Mouse (Mus musculus): ENCODE data around the gene Car10. TPM values are rescaled to one million over a fixed set of nuclear protein-coding genes. Genes with fewer than 3 reads are reported as not detected.

Gene Car10
- polyA plus RNA-seq, 1 experiment = 0.55 TPM

GRCm38 (mm10) chr11:93497896-93498295, 400.1 kb downstream of the Car10 start:
- H3K27ac ChIP-seq (ENCODE audit: control insufficient read depth, insufficient read depth, low read depth, low read length, poor library complexity) = no peak overlapping the region
- no peak overlapping the region for H3K4me3 ChIP-seq (replicated peaks; ENCODE audit: control insufficient read depth, low read depth, low read length)
- H3K4me1 ChIP-seq (ENCODE audit: control insufficient read depth, insufficient read depth, low read length) = no peaks in the 10 kb centered on the region
- TF ChIP-seq POLR2A (IDR thresholded peaks at IDR 0.05; ENCODE audit: borderline replicate concordance, control insufficient read depth, low read depth, low read length) = no peak
- no peak for TF ChIP-seq CTCF (IDR thresholded peaks at IDR 0.05; ENCODE audit: control insufficient read depth, insufficient read depth, low read length)
- 81% methylated on average over 6 of the region's 6 CpGs for WGBS

DNA sequence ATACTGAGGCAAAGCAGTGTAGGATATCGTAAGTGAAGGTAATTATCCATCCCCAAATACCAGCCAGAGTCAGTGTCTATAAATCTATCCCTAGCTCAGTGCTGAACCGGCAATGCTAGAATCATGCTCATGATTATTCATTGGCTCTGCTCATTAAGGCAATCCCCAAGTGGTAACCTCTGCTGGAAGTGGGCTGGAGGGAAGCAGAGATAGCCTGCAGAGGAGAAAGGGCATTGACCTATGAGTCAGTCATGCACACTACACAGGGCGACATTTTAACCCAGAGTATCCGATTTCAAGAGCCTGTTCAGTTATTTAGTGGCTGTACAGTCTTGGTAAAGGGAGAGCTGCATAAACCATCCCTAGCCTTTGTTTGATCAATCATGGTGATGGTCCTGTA, 402.6 kb downstream of the Car10 start:
- Histone ChIP-seq H3K4me1 (ENCODE audit: control insufficient read depth, insufficient read depth, low read length) (no peaks in the 10 kb centered on the region), H3K27ac (ENCODE audit: control insufficient read depth, insufficient read depth, low read depth, low read length, poor library complexity) (no peak overlapping the region), H3K4me3 (replicated peaks; ENCODE audit: control insufficient read depth, low read depth, low read length) (no peak overlapping the region)
- TF ChIP-seq POLR2A (IDR thresholded peaks at IDR 0.05; ENCODE audit: borderline replicate concordance, control insufficient read depth, low read depth, low read length) (no peak), CTCF (IDR thresholded peaks at IDR 0.05; ENCODE audit: control insufficient read depth, insufficient read depth, low read length) (no peak)
- WGBS = 69% methylated on average over 4 of the region's 4 CpGs

- TF ChIP-seq CTCF (IDR thresholded peaks at IDR 0.05; ENCODE audit: control insufficient read depth, insufficient read depth, low read length) (no peak), POLR2A (IDR thresholded peaks at IDR 0.05; ENCODE audit: borderline replicate concordance, control insufficient read depth, low read depth, low read length) (no peak)
- Histone ChIP-seq H3K4me3 (replicated peaks; ENCODE audit: control insufficient read depth, low read depth, low read length) (no peak overlapping the region), H3K4me1 (ENCODE audit: control insufficient read depth, insufficient read depth, low read length) (no peaks in the 10 kb centered on the region), H3K27ac (ENCODE audit: control insufficient read depth, insufficient read depth, low read depth, low read length, poor library complexity) (no peak overlapping the region)
- WGBS = 72% methylated on average over 5 of the region's 5 CpGs
These were observed 403.8 kb downstream of the Car10 start for GRCm38 (mm10) chr11:93501671-93502070.

DNA sequence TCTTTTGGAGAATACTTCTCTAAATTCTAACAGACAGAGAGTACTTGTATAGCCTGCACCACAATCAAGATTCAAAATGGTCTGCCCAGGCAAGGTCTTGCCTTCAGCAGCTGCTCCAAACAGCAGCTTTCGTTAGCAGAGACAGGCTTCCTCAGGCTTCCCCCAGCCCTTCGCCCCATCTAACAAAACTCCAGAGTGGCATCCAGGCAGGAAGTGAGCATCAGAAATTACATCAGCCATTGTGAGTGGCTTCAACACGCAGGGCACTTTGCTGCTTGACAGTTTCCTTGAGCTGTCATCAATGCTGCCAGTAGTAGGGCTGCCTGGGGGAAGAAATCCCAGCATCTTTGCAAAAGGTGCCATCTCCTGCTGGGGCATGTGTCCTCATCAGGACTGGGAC, 405.0 kb downstream of the Car10 start:
- no peaks in the 10 kb centered on the region for H3K4me1 ChIP-seq (ENCODE audit: control insufficient read depth, insufficient read depth, low read length)
- H3K4me3 ChIP-seq (replicated peaks; ENCODE audit: control insufficient read depth, low read depth, low read length) = no peak overlapping the region
- TF ChIP-seq CTCF (IDR thresholded peaks at IDR 0.05; ENCODE audit: control insufficient read depth, insufficient read depth, low read length) (no peak), POLR2A (IDR thresholded peaks at IDR 0.05; ENCODE audit: borderline replicate concordance, control insufficient read depth, low read depth, low read length) (no peak)
- 18% methylated on average over 3 of the region's 3 CpGs for WGBS
- no peak overlapping the region for H3K27ac ChIP-seq (ENCODE audit: control insufficient read depth, insufficient read depth, low read depth, low read length, poor library complexity)

GRCm38 (mm10) chr11:93503469-93503868, 405.6 kb downstream of the Car10 start:
- TF ChIP-seq CTCF (IDR thresholded peaks at IDR 0.05; ENCODE audit: control insufficient read depth, insufficient read depth, low read length) (peak; percentile 30; the same call in 1 of the 2 replicates), POLR2A (IDR thresholded peaks at IDR 0.05; ENCODE audit: borderline replicate concordance, control insufficient read depth, low read depth, low read length) (no peak)
- no peaks in the 10 kb centered on the region for H3K4me1 ChIP-seq (ENCODE audit: control insufficient read depth, insufficient read depth, low read length)
- 13% methylated on average over 2 of the region's 2 CpGs for WGBS

DNA sequence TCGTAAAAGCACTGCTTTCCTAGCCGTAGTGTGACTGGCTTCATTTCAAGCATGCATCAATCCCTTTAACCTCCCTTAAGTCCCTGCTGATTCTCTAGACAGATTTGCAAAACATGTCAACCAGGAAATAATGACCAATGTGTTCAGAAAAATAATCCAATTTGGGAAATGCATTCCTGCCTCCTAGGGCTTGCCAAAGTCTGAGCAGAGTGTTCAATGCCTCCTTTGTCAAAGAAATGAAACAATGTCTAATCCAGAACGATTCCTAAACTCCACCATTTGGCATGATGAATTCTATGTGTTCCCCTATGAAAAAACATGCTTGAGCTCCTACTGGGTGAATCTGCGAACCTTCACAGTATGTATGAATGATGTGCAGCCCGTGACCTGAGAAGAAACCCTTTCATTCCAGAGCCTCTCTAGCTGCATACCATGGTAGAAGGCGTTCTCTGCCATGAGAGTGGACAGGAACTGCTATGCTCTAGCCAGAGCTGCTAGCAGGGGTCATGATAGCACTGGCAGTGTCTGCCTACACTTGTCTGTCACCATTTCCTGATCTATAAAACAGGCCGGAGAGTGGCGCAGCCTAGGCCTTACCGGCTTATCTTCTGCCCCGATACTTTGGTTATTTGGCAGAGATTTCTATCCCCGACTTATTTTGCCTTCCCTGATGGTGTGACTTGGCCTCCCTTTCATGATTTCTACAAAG, 411.9 kb downstream of the Car10 start:
- H3K4me1 ChIP-seq (ENCODE audit: control insufficient read depth, insufficient read depth, low read length) = no peaks in the 10 kb centered on the region
- TF ChIP-seq CTCF (IDR thresholded peaks at IDR 0.05; ENCODE audit: control insufficient read depth, insufficient read depth, low read length) (no peak), POLR2A (IDR thresholded peaks at IDR 0.05; ENCODE audit: borderline replicate concordance, control insufficient read depth, low read depth, low read length) (no peak)
- H3K27ac ChIP-seq (ENCODE audit: control insufficient read depth, insufficient read depth, low read depth, low read length, poor library complexity) = no peak overlapping the region
- H3K4me3 ChIP-seq (replicated peaks; ENCODE audit: control insufficient read depth, low read depth, low read length) = no peak overlapping the region
- WGBS = 81% methylated on average over 11 of the region's 11 CpGs

More at GRCm38 (mm10) chr11:93503469-93503868, 405.6 kb downstream of the Car10 start:
- H3K27ac ChIP-seq (ENCODE audit: control insufficient read depth, insufficient read depth, low read depth, low read length, poor library complexity) = no peak overlapping the region
- H3K4me3 ChIP-seq (replicated peaks; ENCODE audit: control insufficient read depth, low read depth, low read length) = no peak overlapping the region

DNA sequence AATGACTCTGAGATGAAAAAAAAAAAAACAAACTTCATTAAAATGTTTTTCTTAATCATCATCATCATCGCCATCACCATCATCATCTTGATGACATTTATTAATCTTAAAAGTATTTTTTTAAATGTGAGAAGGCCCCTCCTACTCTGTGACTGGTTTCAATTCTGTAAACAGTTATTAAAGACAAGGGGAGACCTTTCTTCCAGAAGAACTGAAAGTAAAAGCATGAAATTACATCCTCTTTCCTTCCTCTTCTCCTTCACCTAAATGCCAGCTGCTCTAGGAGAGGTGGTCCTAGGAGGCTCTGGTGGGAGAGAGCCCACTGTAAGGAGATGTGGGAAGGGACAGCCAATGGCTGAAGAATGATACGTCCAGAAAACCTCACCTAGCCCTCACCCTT, 415.0 kb downstream of the Car10 start:
- Histone ChIP-seq H3K4me1 (ENCODE audit: control insufficient read depth, insufficient read depth, low read length) (no peaks in the 10 kb centered on the region), H3K4me3 (replicated peaks; ENCODE audit: control insufficient read depth, low read depth, low read length) (no peak overlapping the region), H3K27ac (ENCODE audit: control insufficient read depth, insufficient read depth, low read depth, low read length, poor library complexity) (no peak overlapping the region)
- 71% methylated on average over 2 of the region's 2 CpGs for WGBS
- no peak for TF ChIP-seq CTCF (IDR thresholded peaks at IDR 0.05; ENCODE audit: control insufficient read depth, insufficient read depth, low read length)
- TF ChIP-seq POLR2A (IDR thresholded peaks at IDR 0.05; ENCODE audit: borderline replicate concordance, control insufficient read depth, low read depth, low read length) = no peak

GRCm38 (mm10) chr11:93514396-93514795, 416.6 kb downstream of the Car10 start:
- 56% methylated on average over 2 of the region's 2 CpGs for WGBS
- H3K4me3 ChIP-seq (replicated peaks; ENCODE audit: control insufficient read depth, low read depth, low read length) = no peak overlapping the region
- no peaks in the 10 kb centered on the region for H3K4me1 ChIP-seq (ENCODE audit: control insufficient read depth, insufficient read depth, low read length)
- TF ChIP-seq POLR2A (IDR thresholded peaks at IDR 0.05; ENCODE audit: borderline replicate concordance, control insufficient read depth, low read depth, low read length) (no peak), CTCF (IDR thresholded peaks at IDR 0.05; ENCODE audit: control insufficient read depth, insufficient read depth, low read length) (no peak)
- no peak overlapping the region for H3K27ac ChIP-seq (ENCODE audit: control insufficient read depth, insufficient read depth, low read depth, low read length, poor library complexity)

All from bone marrow, adult 2 months (tissue).